Mouse (Mus musculus): ENCODE data around the gene Vps45. TPM values are rescaled to one million over a fixed set of nuclear protein-coding genes. Genes with fewer than 3 reads are reported as not detected.

Vps45 gene
- polyA plus RNA-seq, 1 experiment from 2014 or later: 35.8 TPM

GRCm38 (mm10) chr3:96070241-96070640, 12.0 kb upstream of the Vps45 start:
- no peaks in the 10 kb centered on the region for H3K27me3 ChIP-seq
- no peak overlapping the region for H3K9ac ChIP-seq
- H3K27ac ChIP-seq: no peak overlapping the region
- no peak for ATAC-seq (ENCODE audit: insufficient number of reproducible peaks, low FRiP score, low TSS enrichment, low read depth)
- 76% methylated on average over 4 of the region's 4 CpGs for WGBS
- H3K9me3 ChIP-seq: no peaks in the 10 kb centered on the region
- H3K4me1 ChIP-seq: no peaks in the 10 kb centered on the region; the same call in 1 of the 2 replicates
- no peak overlapping the region for H3K4me3 ChIP-seq
- H3K36me3 ChIP-seq: no peaks in the 10 kb centered on the region
- H3K4me2 ChIP-seq: no peak overlapping the region

DNA sequence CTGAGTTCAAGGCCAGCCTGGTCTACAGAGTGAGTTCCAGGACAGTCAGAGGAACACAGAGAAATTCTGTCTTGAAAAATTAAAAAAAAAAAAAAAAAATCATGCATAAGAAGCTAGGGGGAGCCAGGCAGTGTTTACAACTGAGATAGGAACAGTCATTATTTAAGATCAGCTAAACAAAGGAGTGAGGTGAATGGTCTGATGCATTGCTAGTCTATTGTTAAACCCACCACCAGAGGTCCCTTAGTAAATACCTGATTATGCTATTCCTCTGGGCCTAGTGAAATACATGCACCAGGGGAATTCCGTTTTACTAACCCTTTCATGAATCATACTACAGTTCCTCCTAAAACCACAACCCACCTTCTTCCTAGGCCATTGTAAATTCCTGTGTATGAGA, 11.3 kb upstream of the Vps45 start:
- H3K27me3 ChIP-seq: no peaks in the 10 kb centered on the region
- no peaks in the 10 kb centered on the region for H3K36me3 ChIP-seq
- H3K4me2 ChIP-seq: no peak overlapping the region
- 50% methylated on average over 1 of the region's 1 CpGs for WGBS
- H3K9ac ChIP-seq: no peak overlapping the region
- H3K4me3 ChIP-seq: no peak overlapping the region
- no peak overlapping the region for H3K27ac ChIP-seq
- no peaks in the 10 kb centered on the region; the same call in 1 of the 2 replicates for H3K4me1 ChIP-seq
- no peaks in the 10 kb centered on the region for H3K9me3 ChIP-seq
- ATAC-seq (ENCODE audit: insufficient number of reproducible peaks, low FRiP score, low TSS enrichment, low read depth): no peak

DNA sequence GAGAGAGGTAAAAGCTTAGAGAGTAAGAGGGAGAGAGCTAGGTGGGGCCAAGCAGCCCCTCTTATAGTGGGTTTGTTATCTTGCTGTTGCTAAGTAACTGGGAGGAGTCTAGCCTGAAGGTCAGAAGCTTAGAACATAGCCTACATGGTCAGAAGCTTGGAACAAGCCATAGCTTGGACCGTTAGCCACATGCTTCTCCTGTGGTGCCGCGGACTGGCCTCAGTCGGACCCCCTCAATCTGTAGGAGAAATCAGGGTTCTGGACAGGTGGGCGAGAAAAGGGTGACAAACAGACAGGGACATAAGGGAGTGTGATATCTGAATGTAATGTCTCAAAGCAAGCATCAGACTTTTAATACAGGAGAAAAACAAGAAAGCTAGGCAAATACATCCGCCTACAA, 10.8 kb upstream of the Vps45 start:
- Histone ChIP-seq H3K4me3 (no peak overlapping the region), H3K27me3 (no peaks in the 10 kb centered on the region), H3K36me3 (no peaks in the 10 kb centered on the region), H3K9ac (no peak overlapping the region), H3K27ac (no peak overlapping the region), H3K4me2 (no peak overlapping the region), H3K9me3 (no peaks in the 10 kb centered on the region), H3K4me1 (no peaks in the 10 kb centered on the region; the same call in 1 of the 2 replicates)
- WGBS: 92% methylated on average over 6 of the region's 6 CpGs
- no peak for ATAC-seq (ENCODE audit: insufficient number of reproducible peaks, low FRiP score, low TSS enrichment, low read depth)

- 56% methylated on average over 5 of the region's 5 CpGs for WGBS
- H3K27ac ChIP-seq: no peak overlapping the region
- no peaks in the 10 kb centered on the region for H3K36me3 ChIP-seq
- H3K9ac ChIP-seq: no peak overlapping the region
- H3K4me3 ChIP-seq: no peak overlapping the region
- ATAC-seq (ENCODE audit: insufficient number of reproducible peaks, low FRiP score, low TSS enrichment, low read depth): no peak
- no peaks in the 10 kb centered on the region for H3K27me3 ChIP-seq
- H3K4me1 ChIP-seq: no peaks in the 10 kb centered on the region; the same call in 1 of the 2 replicates
- H3K9me3 ChIP-seq: no peaks in the 10 kb centered on the region
- no peak overlapping the region for H3K4me2 ChIP-seq
Measured at GRCm38 (mm10) chr3:96066741-96067140, 8.5 kb upstream of the Vps45 start.

GRCm38 (mm10) chr3:96065754-96066375, 7.6 kb upstream of the Vps45 start:
- Histone ChIP-seq H3K9ac (no peak overlapping the region), H3K9me3 (no peaks in the 10 kb centered on the region), H3K36me3 (no peaks in the 10 kb centered on the region), H3K4me2 (peak overlapping the region; percentile 30), H3K4me1 (no peaks in the 10 kb centered on the region; the same call in 1 of the 2 replicates), H3K27ac (no peak overlapping the region), H3K4me3 (peak overlapping the region; percentile 14; the same call in 1 of the 2 replicates), H3K27me3 (no peaks in the 10 kb centered on the region)
- 46% methylated on average over 20 of the region's 20 CpGs for WGBS
- no peak for ATAC-seq (ENCODE audit: insufficient number of reproducible peaks, low FRiP score, low TSS enrichment, low read depth)

DNA sequence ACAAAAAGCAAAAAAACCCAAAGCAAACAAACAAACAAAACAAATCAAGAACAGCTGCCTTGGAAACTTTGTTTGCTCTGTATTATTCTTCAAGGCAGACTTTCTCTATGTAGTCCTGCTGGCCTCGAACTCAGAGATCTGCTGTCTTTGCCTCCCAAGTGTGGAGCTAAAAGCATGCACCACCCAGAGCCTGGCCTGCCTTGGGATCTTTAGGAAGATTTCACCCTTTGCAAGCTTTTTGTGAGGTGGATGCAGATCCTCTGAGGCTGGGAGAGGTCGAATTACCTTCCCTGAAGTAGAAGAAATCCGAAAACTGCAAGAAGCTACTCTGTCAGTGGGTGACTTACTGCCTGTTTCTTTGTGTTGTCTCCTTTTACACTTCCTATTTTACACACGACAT, 6.9 kb upstream of the Vps45 start:
- Histone ChIP-seq H3K9me3 (no peaks in the 10 kb centered on the region), H3K4me3 (no peak overlapping the region), H3K4me2 (no peak overlapping the region), H3K36me3 (no peaks in the 10 kb centered on the region), H3K9ac (no peak overlapping the region), H3K27ac (no peak overlapping the region), H3K4me1 (no peaks in the 10 kb centered on the region; the same call in 1 of the 2 replicates), H3K27me3 (no peaks in the 10 kb centered on the region)
- 32% methylated on average over 4 of the region's 4 CpGs for WGBS
- ATAC-seq (ENCODE audit: insufficient number of reproducible peaks, low FRiP score, low TSS enrichment, low read depth): no peak

GRCm38 (mm10) chr3:96064217-96064616, 6.0 kb upstream of the Vps45 start:
- 89% methylated on average over 3 of the region's 3 CpGs for WGBS
- no peak overlapping the region for H3K9ac ChIP-seq
- no peaks in the 10 kb centered on the region for H3K27me3 ChIP-seq
- no peaks in the 10 kb centered on the region; the same call in 1 of the 2 replicates for H3K4me1 ChIP-seq
- H3K9me3 ChIP-seq: no peaks in the 10 kb centered on the region
- no peaks in the 10 kb centered on the region for H3K36me3 ChIP-seq
- no peak overlapping the region for H3K27ac ChIP-seq
- no peak overlapping the region for H3K4me3 ChIP-seq
- H3K4me2 ChIP-seq: no peak overlapping the region
- no peak for ATAC-seq (ENCODE audit: insufficient number of reproducible peaks, low FRiP score, low TSS enrichment, low read depth)

DNA sequence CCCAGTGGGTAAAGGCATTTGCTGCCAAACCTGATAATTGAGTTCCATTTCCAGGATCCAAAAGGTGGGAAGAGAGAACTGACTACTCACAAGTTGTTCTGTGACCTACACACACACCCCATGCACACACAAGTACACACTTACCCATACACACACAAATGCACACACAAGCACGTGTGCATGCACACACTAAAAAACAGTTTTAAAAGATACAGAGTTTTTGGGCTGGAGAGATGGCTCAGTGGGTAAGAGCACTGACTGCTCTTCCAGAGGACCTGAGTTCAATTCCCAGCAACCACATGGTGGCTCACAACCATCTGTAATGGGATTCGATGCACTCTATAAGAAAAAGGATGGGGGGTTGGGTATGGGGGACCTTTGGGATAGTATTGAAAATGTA, 5.0 kb upstream of the Vps45 start:
- Histone ChIP-seq H3K36me3 (no peaks in the 10 kb centered on the region), H3K9ac (no peak overlapping the region), H3K27me3 (no peaks in the 10 kb centered on the region), H3K9me3 (no peaks in the 10 kb centered on the region), H3K4me2 (no peak overlapping the region), H3K4me3 (no peak overlapping the region), H3K4me1 (no peaks in the 10 kb centered on the region; the same call in 1 of the 2 replicates), H3K27ac (no peak overlapping the region)
- 80% methylated on average over 2 of the region's 2 CpGs for WGBS
- ATAC-seq (ENCODE audit: insufficient number of reproducible peaks, low FRiP score, low TSS enrichment, low read depth): no peak

DNA sequence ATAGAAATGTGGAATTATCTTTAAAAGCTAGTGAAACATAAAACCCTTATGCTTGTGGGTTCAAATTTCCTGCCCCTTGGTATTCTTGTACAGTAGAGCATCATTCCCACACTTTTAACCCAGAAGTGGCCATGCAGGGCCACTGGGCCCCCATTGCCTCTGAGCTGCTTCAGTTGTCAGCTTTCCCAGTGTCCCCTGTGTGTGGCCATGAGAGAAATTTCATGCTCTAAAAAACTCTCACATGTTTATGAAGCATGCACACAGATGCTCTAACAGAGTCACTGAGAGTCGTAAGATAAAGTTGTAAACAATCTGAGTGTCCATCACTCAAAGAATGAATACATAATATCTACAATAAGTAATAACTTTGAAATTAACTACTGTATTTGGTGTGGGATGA, 1.9 kb upstream of the Vps45 start:
- Histone ChIP-seq H3K9me3 (no peaks in the 10 kb centered on the region), H3K27me3 (no peaks in the 10 kb centered on the region), H3K9ac (no peak overlapping the region), H3K4me2 (no peak overlapping the region), H3K27ac (no peak overlapping the region), H3K4me3 (no peak overlapping the region), H3K36me3 (no peaks in the 10 kb centered on the region), H3K4me1 (peaks cover 7% of the 10 kb centered on the region; the same call in 1 of the 2 replicates)
- no peak for ATAC-seq (ENCODE audit: insufficient number of reproducible peaks, low FRiP score, low TSS enrichment, low read depth)
- 88% methylated on average over 1 of the region's 1 CpGs for WGBS

DNA sequence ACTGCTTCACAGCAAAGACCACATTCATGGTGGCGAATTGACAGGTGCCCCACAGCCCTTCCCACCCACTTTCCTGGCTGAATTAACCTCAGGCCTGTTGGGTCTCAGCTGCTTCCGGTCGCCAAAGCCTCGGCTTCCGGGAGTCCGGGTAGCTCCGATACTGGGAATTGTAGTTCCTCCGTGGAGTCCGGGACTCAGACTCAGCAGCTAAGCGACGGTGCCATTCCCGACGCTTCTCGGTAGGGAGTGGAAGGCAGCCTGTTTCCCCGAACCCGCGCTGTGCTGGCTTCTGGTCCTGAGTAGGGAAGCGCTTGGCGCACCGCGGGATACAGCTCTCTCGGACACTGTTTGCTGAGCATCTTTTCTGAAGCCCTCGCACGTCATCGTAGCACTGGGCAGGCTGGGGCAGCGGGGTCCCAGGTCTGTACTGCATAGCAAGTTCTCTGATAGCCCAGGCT, 490 bp downstream of the Vps45 start:
- peaks cover 4% of the 10 kb centered on the region; the same call in 1 of the 2 replicates for H3K36me3 ChIP-seq
- peaks cover 7% of the 10 kb centered on the region; the same call in 1 of the 2 replicates for H3K4me1 ChIP-seq
- peak; percentile 87 for ATAC-seq (ENCODE audit: insufficient number of reproducible peaks, low FRiP score, low TSS enrichment, low read depth)
- H3K27me3 ChIP-seq: no peaks in the 10 kb centered on the region
- H3K27ac ChIP-seq: peak overlapping the region; percentile 92
- peak overlapping the region; percentile 73 for H3K4me2 ChIP-seq
- peak overlapping the region; percentile 72 for H3K4me3 ChIP-seq
- no peaks in the 10 kb centered on the region for H3K9me3 ChIP-seq
- H3K9ac ChIP-seq: peak overlapping the region; percentile 60
- under 1% methylated on average over 26 of the region's 26 CpGs for WGBS

GRCm38 (mm10) chr3:96056031-96056430, 2.2 kb downstream of the Vps45 start:
- peaks cover 7% of the 10 kb centered on the region; the same call in 1 of the 2 replicates for H3K4me1 ChIP-seq
- H3K4me3 ChIP-seq: no peak overlapping the region
- no peak overlapping the region for H3K4me2 ChIP-seq
- H3K27me3 ChIP-seq: no peaks in the 10 kb centered on the region
- no peak overlapping the region for H3K9ac ChIP-seq
- no peaks in the 10 kb centered on the region for H3K9me3 ChIP-seq
- 80% methylated on average over 4 of the region's 4 CpGs for WGBS
- no peak for ATAC-seq (ENCODE audit: insufficient number of reproducible peaks, low FRiP score, low TSS enrichment, low read depth)
- peaks cover 6% of the 10 kb centered on the region for H3K36me3 ChIP-seq
- H3K27ac ChIP-seq: no peak overlapping the region

DNA sequence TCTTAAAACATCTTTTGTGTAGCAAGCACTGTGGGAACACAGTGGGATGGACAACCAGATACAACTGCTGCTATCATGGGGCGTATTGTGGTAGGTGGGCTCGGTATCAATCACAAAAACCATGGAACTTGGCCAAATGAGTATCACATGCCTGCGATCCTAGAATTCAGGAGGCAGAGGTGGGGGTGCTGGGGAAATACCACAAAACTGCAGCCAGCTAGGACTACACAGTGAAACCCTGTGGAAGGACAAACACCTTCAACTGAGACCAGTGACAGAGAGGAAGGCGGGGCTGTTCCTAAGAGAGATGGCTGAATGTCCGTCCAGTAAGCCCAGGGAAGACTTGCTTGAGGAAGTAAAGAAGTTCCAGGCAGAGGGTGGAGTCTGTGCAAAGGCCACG, 3.0 kb downstream of the Vps45 start:
- Histone ChIP-seq H3K4me1 (peaks cover 7% of the 10 kb centered on the region; the same call in 1 of the 2 replicates), H3K27me3 (no peaks in the 10 kb centered on the region), H3K36me3 (peaks cover 8% of the 10 kb centered on the region), H3K4me3 (no peak overlapping the region), H3K9ac (no peak overlapping the region), H3K27ac (no peak overlapping the region), H3K9me3 (no peaks in the 10 kb centered on the region), H3K4me2 (no peak overlapping the region)
- WGBS: 80% methylated on average over 6 of the region's 6 CpGs
- ATAC-seq (ENCODE audit: insufficient number of reproducible peaks, low FRiP score, low TSS enrichment, low read depth): no peak
